Mouse (Mus musculus): ENCODE measurements at regions not wholly inside any gene's neighbourhood (a gene's known extent, or its start where the extent isn't known, plus 50 kb on each side); places are given as distances from the start of the nearest gene placed in this dataset.

DNA sequence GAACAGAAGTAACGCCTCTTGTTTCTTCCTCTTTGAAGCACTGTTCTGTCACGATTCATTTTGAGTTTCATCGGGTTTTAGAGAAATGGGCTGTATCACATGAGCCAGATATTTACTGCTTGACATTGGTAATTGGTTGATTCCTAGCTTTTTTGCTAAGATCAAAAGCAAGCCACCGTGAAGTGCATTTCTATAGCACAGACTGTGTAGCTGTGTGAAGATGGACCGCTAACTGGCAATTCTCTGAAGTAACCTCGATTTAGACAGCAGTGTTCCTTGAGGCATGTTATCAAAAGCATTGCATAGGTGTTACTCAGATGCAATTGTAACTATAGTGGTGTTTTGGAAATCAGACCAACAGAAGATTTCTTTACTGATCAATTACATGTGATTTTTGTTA, 64.1 kb upstream of the C1qtnf3 start:
- ATAC-seq (replicated peaks in 1 of 2; ENCODE audit: insufficient read depth in 1 of 2, low FRiP score in 2 of 2, low TSS enrichment in 1 of 2, low read depth in 1 of 2, poor library complexity in 2 of 2, severe bottlenecking in 2 of 2): no peak

DNA sequence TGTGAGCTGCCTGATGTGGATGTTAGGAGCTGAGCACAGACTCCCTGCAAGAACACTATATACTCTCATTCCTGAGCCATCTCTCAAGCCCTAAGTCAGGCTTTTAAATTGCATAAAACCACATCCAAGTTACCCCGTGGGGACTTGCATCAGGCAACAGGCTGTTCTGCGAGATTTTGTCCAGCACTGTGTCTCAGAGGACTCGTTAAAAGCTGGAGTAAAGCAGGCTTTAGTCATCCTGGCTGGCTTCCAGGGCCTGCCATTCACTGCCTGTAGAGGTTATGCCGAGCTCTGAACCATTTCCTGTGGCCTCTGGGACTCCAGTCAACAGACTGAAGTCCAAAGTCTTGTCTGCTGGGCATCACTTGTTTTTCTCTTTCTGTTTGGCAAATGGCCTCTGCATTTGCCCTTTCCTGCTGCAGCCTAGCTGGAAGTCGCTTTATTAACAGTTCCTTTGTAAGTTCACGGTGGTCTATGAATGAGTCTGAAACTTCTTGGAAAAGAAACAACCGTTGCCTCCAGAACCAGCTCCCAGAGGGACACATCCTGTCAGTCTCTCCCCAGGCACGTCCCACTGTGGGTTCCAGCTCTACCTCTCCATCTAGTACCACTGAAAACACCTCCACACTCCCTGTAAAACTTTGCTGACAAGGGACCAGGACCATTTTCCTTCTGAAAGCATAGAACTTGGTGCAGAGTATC, 61.8 kb upstream of the C1qtnf3 start:
- peak; percentile 81 to 86 for ATAC-seq (replicated peaks in 1 of 2; ENCODE audit: insufficient read depth in 1 of 2, low FRiP score in 2 of 2, low TSS enrichment in 1 of 2, low read depth in 1 of 2, poor library complexity in 2 of 2, severe bottlenecking in 2 of 2)

DNA sequence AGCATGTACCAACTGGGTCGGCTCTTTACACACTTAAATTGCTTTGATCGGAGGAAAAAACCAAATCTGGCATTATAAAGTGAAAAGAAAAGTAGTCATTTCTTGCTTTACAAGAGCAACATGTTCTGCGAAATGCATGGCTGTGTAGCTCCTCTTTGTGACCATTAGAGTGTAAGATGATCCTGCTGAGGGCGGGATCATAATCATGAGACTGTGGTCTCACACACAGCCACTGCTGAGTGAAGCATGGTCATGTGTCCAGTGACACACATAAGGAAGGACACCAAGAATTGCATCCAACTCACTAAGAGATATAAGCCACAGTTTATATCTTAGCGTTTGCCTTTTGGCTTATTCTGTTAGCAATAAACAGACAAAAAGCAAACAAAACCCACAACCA, 53.8 kb upstream of the C1qtnf3 start:
- no peak for ATAC-seq (replicated peaks in 1 of 2; ENCODE audit: insufficient read depth in 1 of 2, low FRiP score in 2 of 2, low TSS enrichment in 1 of 2, low read depth in 1 of 2, poor library complexity in 2 of 2, severe bottlenecking in 2 of 2)

DNA sequence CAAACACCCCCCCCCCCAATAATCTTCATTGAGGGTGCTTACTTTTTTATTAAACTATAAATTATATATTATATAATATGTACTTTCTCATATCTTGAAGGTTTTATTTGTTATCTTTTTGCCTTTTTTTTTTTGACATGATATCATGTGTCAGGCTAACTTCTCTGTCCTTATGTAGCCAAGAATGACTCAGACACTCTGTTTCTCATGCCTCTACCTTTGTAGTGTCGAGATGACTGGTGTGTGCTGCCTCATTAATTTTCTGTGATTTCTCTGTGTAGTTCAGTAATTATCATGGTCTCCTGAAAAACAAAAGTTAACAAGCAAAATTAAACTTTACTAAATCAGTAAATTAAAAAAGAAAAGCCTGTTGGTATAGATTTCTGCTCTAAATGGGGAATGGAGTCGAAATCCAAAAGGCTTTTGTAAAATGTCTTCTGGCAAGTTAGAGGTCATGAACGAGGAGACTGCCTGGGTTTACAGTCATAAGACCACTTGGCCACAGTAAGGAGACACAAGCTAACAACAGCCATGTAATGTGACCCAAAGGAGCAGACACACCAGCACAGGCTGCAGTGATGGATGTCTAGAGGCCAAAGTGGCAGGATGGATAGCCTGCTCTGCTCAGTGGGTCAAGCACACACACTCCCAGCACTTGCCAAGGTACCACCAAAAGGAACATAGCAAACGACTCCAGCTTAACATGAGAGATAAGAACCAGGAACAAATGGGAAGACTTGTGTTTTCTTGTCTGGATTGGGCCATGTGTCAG, 53.2 kb upstream of the C1qtnf3 start:
- no peak for ATAC-seq (replicated peaks in 1 of 2; ENCODE audit: insufficient read depth in 1 of 2, low FRiP score in 2 of 2, low TSS enrichment in 1 of 2, low read depth in 1 of 2, poor library complexity in 2 of 2, severe bottlenecking in 2 of 2)

DNA sequence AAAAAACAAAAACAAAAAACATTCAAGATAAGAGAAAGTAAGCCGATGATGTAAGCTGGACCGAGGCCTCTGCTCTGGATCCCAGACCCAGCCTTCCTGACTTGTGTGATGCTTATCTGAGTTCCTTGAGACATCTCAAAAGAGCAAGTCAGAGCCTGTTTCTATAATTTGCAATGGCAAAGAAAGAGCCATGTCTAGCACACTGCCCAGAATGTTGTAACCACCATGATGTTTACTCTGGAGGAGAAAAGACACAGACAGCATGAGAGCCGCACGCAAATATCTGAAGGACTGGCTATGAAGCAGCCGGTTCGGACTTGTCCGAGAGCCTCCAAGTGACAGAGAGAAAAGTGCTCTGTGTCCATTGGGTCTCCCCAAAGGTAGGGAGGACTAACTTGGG, 52.2 kb upstream of the C1qtnf3 start:
- no peak for ATAC-seq (replicated peaks in 1 of 2; ENCODE audit: insufficient read depth in 1 of 2, low FRiP score in 2 of 2, low TSS enrichment in 1 of 2, low read depth in 1 of 2, poor library complexity in 2 of 2, severe bottlenecking in 2 of 2)

DNA sequence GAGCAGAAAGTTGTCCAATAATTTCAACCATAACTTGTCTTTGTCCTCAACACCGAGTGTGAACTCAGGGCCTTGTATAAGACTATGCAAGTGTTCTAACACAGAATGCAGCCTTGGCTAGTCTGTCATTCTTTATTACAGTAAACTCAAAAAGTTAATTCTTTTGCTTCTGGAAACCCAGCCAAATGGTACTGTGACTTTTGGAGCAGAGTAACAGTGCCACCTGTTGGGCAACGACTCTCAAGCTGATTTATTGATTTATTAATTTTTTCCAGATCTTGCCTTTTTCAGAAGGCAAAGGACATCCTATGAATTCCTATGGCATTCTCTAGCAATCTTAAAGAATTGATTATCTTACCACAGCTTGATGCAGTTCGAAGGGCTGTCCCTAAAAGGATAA, 51.1 kb upstream of the C1qtnf3 start:
- no peak; a peak in 1 of 4 replicates for ATAC-seq (replicated peaks in 1 of 2; ENCODE audit: insufficient read depth in 1 of 2, low FRiP score in 2 of 2, low TSS enrichment in 1 of 2, low read depth in 1 of 2, poor library complexity in 2 of 2, severe bottlenecking in 2 of 2)

DNA sequence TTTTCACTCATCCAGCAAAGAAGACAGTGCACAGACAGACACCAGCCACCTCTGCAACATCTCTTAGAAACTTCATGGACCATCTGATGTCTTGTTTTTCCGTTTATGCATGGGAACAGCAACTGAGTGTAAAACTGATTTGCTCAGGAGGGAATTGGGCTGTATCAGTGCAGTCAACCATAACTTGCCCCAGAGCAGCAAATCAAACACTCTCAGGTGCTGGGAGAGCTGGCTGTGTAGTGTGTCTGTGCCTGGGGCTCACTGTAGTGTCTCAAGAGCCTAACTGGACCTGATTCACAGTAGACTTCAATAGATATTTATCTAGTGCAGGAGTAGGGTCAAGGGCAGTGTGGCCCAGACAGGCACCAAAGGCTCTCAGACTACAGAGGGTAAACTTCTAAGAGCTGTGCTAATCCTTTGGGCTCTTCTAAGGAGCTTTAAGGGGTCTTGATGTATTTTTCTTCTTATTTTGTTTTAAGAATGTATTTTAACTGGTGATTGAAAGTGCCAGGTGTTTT, 50.3 kb upstream of the C1qtnf3 start:
- no peak for ATAC-seq (replicated peaks in 1 of 2; ENCODE audit: insufficient read depth in 1 of 2, low FRiP score in 2 of 2, low TSS enrichment in 1 of 2, low read depth in 1 of 2, poor library complexity in 2 of 2, severe bottlenecking in 2 of 2)
